Mouse (Mus musculus): ENCODE measurements around the gene Htra3. TPM values are rescaled to one million over a fixed set of nuclear protein-coding genes. Genes with fewer than 3 reads are reported as not detected.

Gene Htra3
- total and polyA plus RNA-seq, 3 experiments: not detected

- Histone ChIP-seq H3K9me3 (replicated peaks; ENCODE audit: insufficient read depth, low read length) (no peaks in the 10 kb centered on the region), H3K27me3 (ENCODE audit: control insufficient read depth in 1 of 2, insufficient read depth in 2 of 2, low read length in 2 of 2) (no peaks in the 10 kb centered on the region), H3K4me3 (ENCODE audit: control insufficient read depth in 1 of 2, insufficient read depth in 1 of 2, low read depth in 2 of 2, low read length in 2 of 2) (no peak overlapping the region), H3K9ac (ENCODE audit: control insufficient read depth, low read depth, low read length, poor library complexity, severe bottlenecking) (no peak overlapping the region), H3K79me2 (ENCODE audit: control insufficient read depth, insufficient read depth, low read length, poor library complexity) (no peaks in the 10 kb centered on the region), H3K4me1 (ENCODE audit: control insufficient read depth in 1 of 2, insufficient read depth in 2 of 2, low read length in 2 of 2) (no peaks in the 10 kb centered on the region), H3K36me3 (ENCODE audit: control insufficient read depth in 1 of 2, insufficient read depth in 2 of 2, low read length in 2 of 2) (no peaks in the 10 kb centered on the region), H3K27ac (ENCODE audit: control insufficient read depth, low read depth, low read length) (no peak overlapping the region)
- DNase-seq (ENCODE audit: low read depth, low spot score): no peak
- TF ChIP-seq ETS1 (IDR thresholded peaks at IDR 0.05; ENCODE audit: low read depth, low read length): no peak
- TF ChIP-seq USF2 (IDR thresholded peaks at IDR 0.05; ENCODE audit: borderline replicate concordance in 1 of 2, insufficient read depth in 1 of 2, low read depth in 1 of 2, low read length in 2 of 2): no peak
- TF ChIP-seq ZNF384 (IDR thresholded peaks at IDR 0.05; ENCODE audit: low read depth, low read length): no peak
- no peak for TF ChIP-seq TBP (IDR thresholded peaks at IDR 0.05; ENCODE audit: low read depth, low read length)
- no peak for TF ChIP-seq MAZ (IDR thresholded peaks at IDR 0.05; ENCODE audit: low read depth, low read length)
- TF ChIP-seq MAFK (IDR thresholded peaks at IDR 0.05; ENCODE audit: borderline replicate concordance, low read depth, low read length): no peak
- no peak for TF ChIP-seq MYB (IDR thresholded peaks at IDR 0.05; ENCODE audit: low read depth, low read length)
- no peak for TF ChIP-seq GATA1 (IDR thresholded peaks at IDR 0.05; ENCODE audit: low read depth, low read length)
- no peak for TF ChIP-seq CHD2 (IDR thresholded peaks at IDR 0.05; ENCODE audit: low read length)
- TF ChIP-seq ZMIZ1 (IDR thresholded peaks at IDR 0.05; ENCODE audit: low read depth, low read length): no peak
- TF ChIP-seq SMC3 (IDR thresholded peaks at IDR 0.05; ENCODE audit: low read depth, low read length): no peak
These were observed 69.6 kb downstream of the Htra3 start for GRCm38 (mm10) chr5:35609971-35610370.

GRCm38 (mm10) chr5:35609381-35609780 is 70.2 kb downstream of the Htra3 start:
- no peak for DNase-seq (ENCODE audit: low read depth, low spot score)
- no peak overlapping the region for H3K27ac ChIP-seq (ENCODE audit: control insufficient read depth, low read depth, low read length)
- no peaks in the 10 kb centered on the region for H3K9me3 ChIP-seq (replicated peaks; ENCODE audit: insufficient read depth, low read length)

More at GRCm38 (mm10) chr5:35609381-35609780, 70.2 kb downstream of the Htra3 start:
- no peaks in the 10 kb centered on the region for H3K36me3 ChIP-seq (ENCODE audit: control insufficient read depth in 1 of 2, insufficient read depth in 2 of 2, low read length in 2 of 2)
- H3K79me2 ChIP-seq (ENCODE audit: control insufficient read depth, insufficient read depth, low read length, poor library complexity): no peaks in the 10 kb centered on the region
- no peaks in the 10 kb centered on the region for H3K4me1 ChIP-seq (ENCODE audit: control insufficient read depth in 1 of 2, insufficient read depth in 2 of 2, low read length in 2 of 2)
- TF ChIP-seq CTCF (IDR thresholded peaks at IDR 0.05 in 2 of 3, conservative IDR thresholded peaks at IDR 0.05 in 1 of 3; ENCODE audit: control insufficient read depth in 1 of 3, insufficient read depth in 1 of 3, low read depth in 2 of 3, low read length in 3 of 3, poor library complexity in 1 of 3, severe bottlenecking in 1 of 3) (no peak), MAFK (IDR thresholded peaks at IDR 0.05; ENCODE audit: borderline replicate concordance, low read depth, low read length) (no peak), ZNF384 (IDR thresholded peaks at IDR 0.05; ENCODE audit: low read depth, low read length) (no peak), E2F4 (IDR thresholded peaks at IDR 0.05; ENCODE audit: borderline replicate concordance, low read depth, low read length) (no peak), EP300 (IDR thresholded peaks at IDR 0.05; ENCODE audit: low read depth in 1 of 2, low read length in 2 of 2) (no peak), POLR2A (IDR thresholded peaks at IDR 0.05; ENCODE audit: control insufficient read depth in 1 of 2, insufficient read depth in 1 of 2, low read depth in 1 of 2, low read length in 2 of 2, poor library complexity in 1 of 2) (no peak), BHLHE40 (IDR thresholded peaks at IDR 0.05; ENCODE audit: borderline replicate concordance, low read depth, low read length) (no peak), USF1 (IDR thresholded peaks at IDR 0.05; ENCODE audit: low read depth, low read length) (no peak), NRF1 (IDR thresholded peaks at IDR 0.05; ENCODE audit: insufficient read depth, low read depth, low read length, poor library complexity, severe bottlenecking) (no peak), CHD2 (IDR thresholded peaks at IDR 0.05; ENCODE audit: low read length) (no peak), MXI1 (IDR thresholded peaks at IDR 0.05; ENCODE audit: low read depth, low read length) (no peak), POLR2AphosphoS2 (IDR thresholded peaks at IDR 0.05; ENCODE audit: low read length) (no peak), ELF1 (IDR thresholded peaks at IDR 0.05; ENCODE audit: low read depth, low read length) (no peak), RCOR1 (IDR thresholded peaks at IDR 0.05; ENCODE audit: low read depth, low read length) (no peak), RAD21 (IDR thresholded peaks at IDR 0.05; ENCODE audit: low read depth, low read length) (no peak), POLR2AphosphoS5 (IDR thresholded peaks at IDR 0.05; ENCODE audit: borderline replicate concordance, low read depth, low read length) (no peak), CHD1 (IDR thresholded peaks at IDR 0.05; ENCODE audit: low read depth, low read length) (no peak), ZC3H11A (IDR thresholded peaks at IDR 0.05; ENCODE audit: low read depth, low read length) (no peak), UBTF (IDR thresholded peaks at IDR 0.05; ENCODE audit: borderline replicate concordance, insufficient read depth, low read depth, low read length) (no peak)
- H3K9ac ChIP-seq (ENCODE audit: control insufficient read depth, low read depth, low read length, poor library complexity, severe bottlenecking): no peak overlapping the region
- H3K4me3 ChIP-seq (ENCODE audit: control insufficient read depth in 1 of 2, insufficient read depth in 1 of 2, low read depth in 2 of 2, low read length in 2 of 2): no peak overlapping the region
- H3K27me3 ChIP-seq (ENCODE audit: control insufficient read depth in 1 of 2, insufficient read depth in 2 of 2, low read length in 2 of 2): no peaks in the 10 kb centered on the region

All from MEL (cell line).